Mouse (Mus musculus) megakaryocyte, embryonic 14.5 days (primary cell): ENCODE results near the gene Synj2.

Experiments
- FLI1 ChIP-seq: IDR thresholded peaks from 2 replicates; pipeline ENCODE4 v1.6.1; 2012; ENCODE audit warnings: low read length, inconsistent platforms, mixed read lengths
- GATA1 ChIP-seq: IDR thresholded peaks from 3 replicates; pipeline ENCODE4 v1.6.1; 2012; ENCODE audit warnings: mixed read lengths, low read length, inconsistent platforms, borderline replicate concordance

- no peak for TF ChIP-seq GATA1
- no peak for TF ChIP-seq FLI1
Measured at GRCm38 (mm10) chr17:5969246-5969645, 28.2 kb downstream of the Synj2 start.
